Mouse (Mus musculus): ENCODE measurements around the gene Rab7. TPM values are rescaled to one million over a fixed set of nuclear protein-coding genes. Genes with fewer than 3 reads are reported as not detected.
A peak's percentile ranks its signal among the peaks of the same experiment; 100 is the strongest.

The Rab7 gene
- 100 to 1,000 TPM; 246 to 271 TPM for total RNA-seq (2021)

- peak; percentile 97 for DNase-seq
These were observed at the start of gene Rab7 for GRCm38 (mm10) chr6:88044577-88045405. Gene Rab7 (minus strand): TSS chr6:88045270.

GRCm38 (mm10) chr6:88088971-88089370 lies 43.9 kb upstream of the Rab7 start:
- no peak for DNase-seq

- peak; percentile 99 for DNase-seq
These were observed 39.4 kb upstream of the Rab7 start, which contains the start of gene Rpn1 for GRCm38 (mm10) chr6:88084278-88085151. Gene Rpn1 (plus strand): TSS chr6:88084482.

GRCm38 (mm10) chr6:88083672-88084071 lies 38.6 kb upstream of the Rab7 start:
- no peak for DNase-seq

GRCm38 (mm10) chr6:88083095-88083494 lies 38.0 kb upstream of the Rab7 start:
- no peak for DNase-seq

- no peak for DNase-seq
These were observed 31.0 kb upstream of the Rab7 start for GRCm38 (mm10) chr6:88075960-88076517.

GRCm38 (mm10) chr6:88074752-88075554 lies 29.9 kb upstream of the Rab7 start:
- peak; percentile 97 for DNase-seq

- no peak for DNase-seq
These were observed 26.1 kb upstream of the Rab7 start for GRCm38 (mm10) chr6:88071216-88071615.

GRCm38 (mm10) chr6:88070468-88070867 lies 25.4 kb upstream of the Rab7 start:
- no peak for DNase-seq

- DNase-seq, result no peak
These were observed 23.7 kb upstream of the Rab7 start for GRCm38 (mm10) chr6:88068739-88069138.

GRCm38 (mm10) chr6:88067722-88068121 lies 22.7 kb upstream of the Rab7 start:
- no peak for DNase-seq

- DNase-seq, result no peak
These were observed 20.9 kb upstream of the Rab7 start for GRCm38 (mm10) chr6:88065968-88066367.

- DNase-seq, result peak; percentile 69
These were observed 20.0 kb upstream of the Rab7 start for GRCm38 (mm10) chr6:88065116-88065515.

GRCm38 (mm10) chr6:88064072-88064642 lies 19.1 kb upstream of the Rab7 start:
- DNase-seq, result no peak

- DNase-seq, result no peak
These were observed 17.3 kb upstream of the Rab7 start for GRCm38 (mm10) chr6:88062398-88062797.

GRCm38 (mm10) chr6:88061406-88061805 lies 16.3 kb upstream of the Rab7 start:
- DNase-seq, result no peak

GRCm38 (mm10) chr6:88060602-88061001 lies 15.5 kb upstream of the Rab7 start:
- no peak for DNase-seq

- DNase-seq, result no peak
These were observed 14.8 kb upstream of the Rab7 start for GRCm38 (mm10) chr6:88059903-88060302.

- no peak for DNase-seq
These were observed 11.8 kb upstream of the Rab7 start for GRCm38 (mm10) chr6:88056866-88057265.

GRCm38 (mm10) chr6:88055663-88056062 lies 10.6 kb upstream of the Rab7 start:
- no peak for DNase-seq

GRCm38 (mm10) chr6:88054081-88054835 lies 9.2 kb upstream of the Rab7 start:
- DNase-seq, result no peak

All from heart, postnatal 4 days (tissue).